Mouse (Mus musculus) thymus, adult 2 months (tissue): ENCODE measurements around the gene AI481877.

Experiments used
- CTCF ChIP-seq: fragments of 200-500 bp; IDR thresholded peaks from 2 replicates; pipeline ENCODE4 v1.5.1; 2012; ENCODE audit warnings: mild to moderate bottlenecking, control low read depth, low read length, moderate library complexity, borderline replicate concordance; ENCODE audit not compliant: control insufficient read depth, poor library complexity, insufficient read depth; ENCODE audit errors: extremely low read depth
- POLR2A ChIP-seq: fragments of 200-500 bp; IDR thresholded peaks from 2 replicates; pipeline ENCODE4 v1.6.1; 2012; ENCODE audit warnings: mild to moderate bottlenecking, low read length, control low read depth, moderate library complexity; ENCODE audit not compliant: control insufficient read depth, poor library complexity, insufficient read depth; ENCODE audit errors: extremely low read depth

GRCm38 (mm10) chr4:58994762-58995161, 144.0 kb downstream of the AI481877 start, which contains the start of gene Dnajc25:
- TF ChIP-seq CTCF (no peak), POLR2A (no peak)
